Mouse (Mus musculus): Measurements from ENCODE around the gene Alkbh4.
A peak's percentile ranks its signal among the peaks of the same experiment; 100 is the strongest.
"Not testable (repeated sequence)": the region's sequence is repeated elsewhere in the genome, so short reads cannot be mapped to it uniquely, and the experiment has no call there.

Gene Alkbh4

GRCm38 (mm10) chr5:136135571-136136291 lies at the start of gene Alkbh4, which contains the start of gene Lrwd1:
Alkbh4 (plus strand) TSS chr5:136136146.
Lrwd1 (minus strand) TSS chr5:136136074.
- DNase-seq (ENCODE audit: low spot score): peak; percentile 92

- DNase-seq (ENCODE audit: low spot score): no peak
These were observed 49.7 kb upstream of the Alkbh4 start for GRCm38 (mm10) chr5:136086290-136086689.

- no peak for DNase-seq (ENCODE audit: low spot score)
These were observed 46.9 kb upstream of the Alkbh4 start for GRCm38 (mm10) chr5:136088821-136089575.

DNA sequence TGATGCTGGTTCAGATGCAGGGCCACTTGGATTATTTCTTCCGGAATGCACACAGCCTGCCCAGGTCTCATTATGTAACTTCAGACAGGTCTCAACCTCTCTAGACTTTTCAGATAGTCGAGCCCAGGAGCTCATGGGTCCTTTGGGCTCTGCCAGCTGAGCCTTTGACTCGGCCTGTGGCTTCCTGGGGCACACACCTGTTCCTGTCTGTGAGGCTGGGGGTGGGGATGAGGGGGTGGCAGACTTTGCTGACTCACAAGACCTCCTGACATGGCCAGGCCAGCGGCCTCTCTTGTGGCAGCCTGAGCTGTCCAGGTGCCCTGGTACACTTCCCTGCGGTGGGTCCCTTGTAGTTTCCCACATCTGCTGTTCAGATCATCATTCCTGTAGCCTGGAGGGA lies 44.0 kb upstream of the Alkbh4 start:
- DNase-seq (ENCODE audit: low spot score): no peak

DNA sequence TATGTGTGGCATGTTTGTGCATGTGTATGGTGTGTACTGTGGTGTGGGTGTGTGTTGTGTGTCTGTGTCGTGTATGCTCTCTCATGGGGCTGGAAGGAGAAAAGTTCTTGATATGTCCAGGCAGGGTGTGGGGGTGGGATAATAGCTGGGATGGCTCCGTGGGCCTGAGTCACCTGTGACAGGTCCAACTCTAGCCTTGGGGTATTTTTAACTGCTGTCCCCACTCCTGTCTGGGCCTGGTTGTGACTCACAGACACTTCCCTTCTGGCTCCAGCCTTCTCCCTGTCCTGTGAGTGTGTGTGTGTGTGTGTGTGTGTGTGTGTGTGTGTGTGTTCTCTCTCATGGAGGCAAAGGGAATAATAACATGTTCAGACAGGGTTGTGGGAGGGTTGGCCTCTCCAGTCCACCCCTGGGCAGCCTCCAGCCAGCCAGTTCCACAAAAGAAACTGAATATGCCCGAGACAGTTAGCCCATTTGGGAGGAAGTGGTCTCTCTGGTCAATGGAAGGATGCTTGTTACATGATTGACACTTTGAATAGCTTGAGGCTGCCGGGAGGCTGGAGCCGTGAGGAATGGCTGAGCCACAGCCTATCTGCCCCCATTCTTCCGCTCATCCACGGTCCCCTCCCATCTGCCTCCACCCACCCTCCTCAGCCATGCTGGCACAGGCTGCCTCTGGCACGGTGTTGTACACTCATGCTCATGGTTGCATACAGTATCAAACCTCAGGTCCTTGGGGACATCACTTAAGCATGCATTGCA lies 41.5 kb upstream of the Alkbh4 start:
- DNase-seq (ENCODE audit: low spot score): no peak

DNA sequence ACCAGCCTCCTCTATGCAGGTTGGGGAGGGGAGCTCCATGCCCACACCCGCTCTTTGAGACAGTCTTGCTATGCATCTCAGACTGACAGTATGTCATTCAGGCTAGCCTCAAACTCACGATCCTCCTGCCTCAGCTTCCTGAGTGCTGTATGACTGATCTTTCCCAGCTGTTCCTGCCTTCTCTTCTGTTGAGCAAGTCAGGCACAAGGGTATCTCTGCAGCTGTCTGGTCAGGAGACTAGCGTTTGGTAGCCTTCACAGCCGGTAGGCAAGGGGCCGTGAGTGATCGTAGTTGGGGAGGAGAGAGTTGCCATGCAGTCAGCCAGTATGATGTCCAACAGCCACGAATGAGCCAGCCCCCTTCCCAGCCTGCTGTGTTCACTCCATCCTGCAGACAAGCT lies 40.9 kb upstream of the Alkbh4 start:
- no peak for DNase-seq (ENCODE audit: low spot score)

GRCm38 (mm10) chr5:136098536-136098935 lies 37.4 kb upstream of the Alkbh4 start:
- no peak for DNase-seq (ENCODE audit: low spot score)

DNA sequence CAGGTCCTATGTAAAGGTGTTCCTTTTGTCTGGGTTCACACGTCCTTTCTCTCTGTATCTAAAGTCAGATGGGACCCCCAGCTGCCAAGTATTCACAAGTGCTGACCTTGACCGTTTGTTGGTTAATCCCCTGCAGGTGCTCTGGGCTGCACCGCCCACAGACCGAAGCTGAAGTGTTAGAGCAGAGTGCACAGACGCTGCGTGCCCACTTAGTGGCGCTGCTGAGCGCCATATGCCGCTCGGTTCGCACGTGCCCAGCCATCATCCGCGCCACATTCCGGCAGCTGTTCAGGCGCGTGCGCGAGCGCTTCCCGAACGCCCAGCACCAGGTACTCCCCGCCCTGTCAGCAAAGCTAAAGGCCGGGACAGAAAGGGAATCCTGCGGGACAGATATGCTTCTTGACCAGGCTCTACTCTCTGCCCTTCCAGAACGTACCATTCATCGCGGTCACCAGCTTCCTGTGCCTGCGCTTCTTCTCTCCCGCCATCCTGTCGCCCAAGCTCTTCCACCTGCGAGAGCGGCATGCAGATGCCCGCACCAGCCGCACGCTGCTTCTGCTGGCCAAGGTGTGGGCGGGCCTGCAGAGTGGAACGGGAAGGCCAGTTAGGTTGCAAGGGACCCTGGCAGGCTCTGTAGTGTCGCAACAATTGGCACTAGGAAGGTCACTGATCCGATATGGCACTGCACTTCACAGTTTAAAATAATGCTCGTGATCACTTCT lies 33.7 kb upstream of the Alkbh4 start:
- peak; percentile 53 for DNase-seq (ENCODE audit: low spot score)

DNA sequence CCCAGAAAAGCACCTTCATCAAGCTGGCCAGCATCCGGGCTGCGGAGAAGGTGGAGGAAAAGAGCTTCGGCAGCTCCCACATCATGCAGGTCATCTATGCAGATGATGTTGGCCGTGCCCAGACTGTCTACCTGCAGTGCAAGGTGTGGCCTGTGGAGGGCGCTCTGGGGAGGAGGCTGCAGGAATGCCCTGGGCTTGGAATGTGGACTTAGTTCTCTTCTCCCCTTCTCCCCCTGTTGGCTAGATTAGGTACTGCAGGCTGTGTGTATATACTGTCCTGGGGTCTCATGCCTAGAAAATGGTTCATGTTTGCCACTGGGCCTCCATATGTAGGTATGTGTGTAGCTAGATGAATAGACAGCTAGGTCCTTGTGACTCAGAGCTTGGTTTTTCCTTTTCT lies 31.4 kb upstream of the Alkbh4 start:
- DNase-seq (ENCODE audit: low spot score): no peak

GRCm38 (mm10) chr5:136108486-136108885 lies 27.5 kb upstream of the Alkbh4 start:
- no peak for DNase-seq (ENCODE audit: low spot score)

GRCm38 (mm10) chr5:136109042-136109441 lies 26.9 kb upstream of the Alkbh4 start:
- no peak for DNase-seq (ENCODE audit: low spot score)

- not testable (repeated sequence) for DNase-seq (ENCODE audit: low spot score)
These were observed 22.4 kb upstream of the Alkbh4 start for GRCm38 (mm10) chr5:136113546-136113945.

DNA sequence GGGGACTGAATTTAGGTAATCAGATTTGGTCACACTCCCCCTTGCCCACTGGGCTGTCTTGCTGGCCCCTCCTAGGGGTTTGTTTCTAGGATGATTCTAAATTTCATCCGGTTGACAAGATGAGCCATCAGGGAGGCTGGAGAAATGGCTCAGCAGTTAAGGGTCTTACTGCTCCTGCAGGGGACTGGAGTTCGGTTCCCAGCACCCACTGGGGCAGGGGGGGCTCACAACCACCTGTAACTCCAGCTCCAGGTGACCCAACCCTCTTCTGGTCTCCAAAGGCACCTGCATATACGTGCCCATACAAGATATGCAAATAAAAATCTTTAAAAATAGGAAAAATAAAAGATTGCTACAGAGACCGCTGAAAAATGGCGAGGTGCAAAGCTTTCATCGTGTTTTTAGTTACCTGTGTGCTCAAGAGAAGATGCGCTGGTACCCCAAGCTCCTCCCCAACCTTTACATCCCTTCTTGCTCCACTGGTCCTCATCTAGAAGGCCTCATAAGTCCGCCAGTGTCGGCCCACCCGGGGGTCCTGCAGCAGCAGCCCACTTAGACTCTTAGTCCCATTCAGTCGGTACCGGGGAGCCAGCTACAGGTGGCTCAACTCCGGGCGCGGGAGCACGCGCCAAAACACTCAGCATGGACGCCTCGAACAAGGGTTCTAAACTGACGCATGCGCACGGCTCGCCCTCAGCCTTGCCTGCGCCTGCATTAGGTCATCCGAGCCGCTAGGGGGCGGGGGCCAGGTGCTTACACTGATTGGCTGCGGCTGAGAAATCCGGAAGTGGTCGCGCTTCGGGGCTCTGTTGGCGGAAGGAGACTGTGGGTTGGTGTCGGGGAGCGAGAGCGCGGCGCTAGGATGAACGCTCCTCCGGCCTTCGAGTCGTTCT lies 19.8 kb upstream of the Alkbh4 start, which contains the start of gene Polr2j:
Polr2j (plus strand) TSS at position 741 of the 893 bp plus-strand sequence.
- peak; percentile 93 for DNase-seq (ENCODE audit: low spot score)

DNA sequence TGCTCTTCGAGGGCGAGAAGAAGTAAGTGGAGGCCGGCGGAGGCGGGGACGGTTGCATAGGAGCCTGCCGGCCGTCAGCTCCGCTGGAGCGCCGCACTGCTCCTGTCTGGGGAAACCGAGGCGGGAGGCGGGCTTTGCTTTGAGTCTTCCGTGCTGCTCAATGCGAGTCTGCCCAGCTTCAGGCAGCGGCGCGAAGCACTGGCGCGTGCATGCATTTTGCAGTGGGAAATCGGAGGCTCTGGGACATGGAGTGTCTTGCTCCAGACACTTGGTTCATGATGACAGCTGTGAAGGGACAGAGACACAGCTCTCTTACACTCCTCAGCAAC lies 19.2 kb upstream of the Alkbh4 start:
- DNase-seq (ENCODE audit: low spot score): no peak

GRCm38 (mm10) chr5:136122165-136122564 lies 13.8 kb upstream of the Alkbh4 start:
- no peak for DNase-seq (ENCODE audit: low spot score)

GRCm38 (mm10) chr5:136136292-136136990 lies 495 bp downstream of the Alkbh4 start:
- no peak for DNase-seq (ENCODE audit: low spot score)

DNA sequence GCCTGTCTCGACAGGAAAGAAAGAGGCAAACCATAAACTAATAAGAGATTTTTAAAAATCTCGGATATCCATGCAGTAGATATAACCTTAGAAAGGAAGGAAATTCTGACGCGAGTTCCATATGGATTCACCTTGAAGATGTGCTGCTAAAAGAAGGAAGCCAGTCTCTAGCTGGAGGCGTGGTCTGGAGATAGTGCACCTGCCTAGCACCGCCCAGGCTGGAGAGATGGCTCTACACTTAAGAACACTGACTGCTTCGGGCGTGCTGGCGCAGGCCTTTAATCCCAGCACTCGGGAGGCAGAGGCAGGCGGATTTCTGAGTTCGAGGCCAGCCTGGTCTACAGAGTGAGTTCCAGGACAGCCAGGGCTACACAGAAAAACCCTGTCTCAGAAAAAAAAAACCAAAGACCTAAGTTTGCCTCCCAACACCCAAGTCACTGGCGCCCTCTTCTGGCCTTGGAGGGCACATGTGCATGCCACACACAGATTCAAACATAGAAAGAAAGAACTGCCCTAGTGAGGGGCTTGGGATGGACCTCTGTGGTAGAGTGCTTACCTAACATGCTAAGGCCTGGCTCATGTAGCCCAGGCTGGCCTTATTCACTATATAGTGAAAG lies 1.8 kb downstream of the Alkbh4 start:
- DNase-seq (ENCODE audit: low spot score): no peak

GRCm38 (mm10) chr5:136139393-136139792 lies 3.4 kb downstream of the Alkbh4 start:
- no peak for DNase-seq (ENCODE audit: low spot score)

DNA sequence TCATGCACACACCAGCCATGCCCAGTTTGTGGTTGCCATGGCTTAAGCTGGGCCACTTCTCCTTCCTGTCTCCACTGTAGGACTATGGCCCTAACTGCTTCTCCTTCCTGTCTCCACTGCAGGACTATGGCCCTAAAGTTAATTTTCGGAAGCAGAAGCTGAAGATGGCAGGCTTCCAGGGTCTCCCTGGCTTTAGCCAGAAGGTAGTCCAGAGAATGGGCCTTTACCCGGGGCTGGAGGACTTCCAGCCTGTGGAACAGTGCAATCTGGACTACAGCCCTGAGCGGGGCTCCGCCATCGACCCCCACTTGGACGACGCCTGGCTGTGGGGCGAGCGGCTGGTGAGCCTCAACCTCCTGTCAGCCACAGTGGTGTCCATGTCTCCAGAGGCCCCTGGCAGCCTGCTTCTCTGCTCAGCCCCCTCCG lies 4.1 kb downstream of the Alkbh4 start:
- DNase-seq (ENCODE audit: low spot score): no peak

DNA sequence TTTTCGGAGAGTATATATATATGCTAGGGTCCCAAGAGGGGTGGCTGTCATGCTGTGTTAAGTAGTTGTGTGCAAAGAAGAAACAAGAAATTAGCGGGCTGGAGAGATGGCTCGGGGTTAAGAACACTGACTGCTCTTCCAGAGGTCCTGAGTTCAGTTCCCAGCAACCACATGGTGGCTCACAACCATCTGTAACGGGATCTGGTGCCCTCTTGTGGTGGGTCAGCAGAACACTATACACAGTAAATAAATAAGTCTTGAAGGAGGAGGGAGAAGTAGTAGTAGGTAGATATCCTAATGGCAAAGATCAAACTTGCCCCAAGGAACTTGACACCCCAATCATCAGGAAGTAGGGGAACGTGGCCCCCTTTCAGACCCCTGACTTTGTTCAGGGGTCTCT lies 6.8 kb downstream of the Alkbh4 start:
- no peak for DNase-seq (ENCODE audit: low spot score)
